Mouse (Mus musculus) kidney, postnatal 0 days (tissue): ENCODE measurements around the gene Pbx1. TPM values are rescaled to one million over a fixed set of nuclear protein-coding genes. Genes with fewer than 3 reads are reported as not detected.
A peak's percentile ranks its signal among the peaks of the same experiment; 100 is the strongest.

Experiments
- ATAC-seq: fragments of 200-750 bp; cut with Nextera tagmentation; replicated peaks from 2 replicates; pipeline ENCODE4 v1.8.0; 2017; ENCODE audit warnings: low read depth, moderate number of reproducible peaks, moderate TSS enrichment, moderate library complexity; ENCODE audit not compliant: low FRiP score
- DNase-seq: peaks from one replicate; pipeline ENCODE4 v3.0.0-alpha.2; 2016; ENCODE audit warnings: low spot score
- H3K27ac ChIP-seq: fragments of 300-500 bp; sonication (generic); 2 replicates; pipeline ENCODE4 v1.5.1; 2014; ENCODE audit warnings: mild to moderate bottlenecking
- H3K27me3 ChIP-seq: fragments of 300-500 bp; sonication (generic); 2 replicates; pipeline ENCODE4 v1.6.1; 2014; ENCODE audit warnings: low read length, mixed read lengths; ENCODE audit not compliant: insufficient read depth
- H3K36me3 ChIP-seq: fragments of 300-500 bp; sonication (generic); 2 replicates; pipeline ENCODE4 v1.6.1; 2014; ENCODE audit warnings: low read length, mixed read lengths; ENCODE audit not compliant: insufficient read depth
- H3K4me1 ChIP-seq: fragments of 300-500 bp; sonication (generic); replicated peaks from 2 replicates; pipeline ENCODE4 v1.6.1; 2014; ENCODE audit warnings: antibody characterized with exemption, low read length, mixed read lengths; ENCODE audit not compliant: insufficient read depth
- H3K4me2 ChIP-seq: fragments of 300-500 bp; sonication (generic); 2 replicates; pipeline ENCODE4 v1.6.1; 2014; ENCODE audit warnings: mild to moderate bottlenecking, low read length, moderate library complexity, mixed read lengths
- H3K4me3 ChIP-seq: fragments of 300-500 bp; sonication (generic); replicated peaks from 2 replicates; pipeline ENCODE4 v1.5.1; 2014; ENCODE audit warnings: low read depth, low read length
- H3K9ac ChIP-seq: fragments of 300-500 bp; sonication (generic); 2 replicates; pipeline ENCODE4 v1.6.1; 2014; ENCODE audit warnings: low read depth, low read length
- H3K9me3 ChIP-seq: fragments of 300-500 bp; sonication (generic); replicated peaks from 2 replicates; pipeline ENCODE4 v1.6.1; 2016; ENCODE audit warnings: low read length, inconsistent platforms, mixed read lengths
- CTCF ChIP-seq: IDR thresholded peaks from 2 replicates; pipeline ENCODE4 v1.5.1; 2016; ENCODE audit warnings: antibody characterized with exemption, low read depth, mild to moderate bottlenecking, moderate library complexity
- WGBS: fragments of 180-500 bp; shearing (Covaris S2); extraction: QIAGEN DNeasy Blood & Tissue Kit; methylation state at CpG from one replicate; pipeline ENCODE4 v1.1.7; 2014; 5-methylcytosine and 5-hydroxymethylcytosine counted together
- polyA plus RNA-seq: library from polyadenylated mRNA; unstranded; fragments of >200 nt; fragmentation: Nextera tagmentation; extraction: Ambion mirVana; gene quantifications from 2 replicates; pipeline ENCODE4 v1.2.1, GENCODE M21; 2015

Gene Pbx1
- polyA plus RNA-seq, 1 experiment from 2014 or later, result 55.7 TPM

- Histone ChIP-seq H3K4me2 (no peak overlapping the region), H3K9ac (no peak overlapping the region), H3K27ac (no peak overlapping the region), H3K4me3 (no peak overlapping the region), H3K9me3 (no peaks in the 10 kb centered on the region), H3K27me3 (no peaks in the 10 kb centered on the region), H3K36me3 (no peaks in the 10 kb centered on the region), H3K4me1 (peaks cover 47% of the 10 kb centered on the region)
- TF ChIP-seq CTCF, result no peak
- DNase-seq, result no peak
- ATAC-seq, result no peak
- 57% methylated on average over 8 of the region's 8 CpGs for WGBS
Observed at GRCm38 (mm10) chr1:168290236-168290985, 141.7 kb downstream of the Pbx1 start.

- Histone ChIP-seq H3K9me3 (no peaks in the 10 kb centered on the region), H3K9ac (no peak overlapping the region), H3K27ac (no peak overlapping the region), H3K36me3 (no peaks in the 10 kb centered on the region), H3K4me1 (peaks cover 50% of the 10 kb centered on the region), H3K4me3 (no peak overlapping the region), H3K4me2 (no peak overlapping the region), H3K27me3 (no peaks in the 10 kb centered on the region)
- ATAC-seq, result peak; percentile 29
- no peak for DNase-seq
- TF ChIP-seq CTCF, result no peak
- WGBS, result 49% methylated on average over 10 of the region's 10 CpGs
Observed at GRCm38 (mm10) chr1:168288891-168289545, 143.1 kb downstream of the Pbx1 start.

- ATAC-seq (no peak), DNase-seq (peak; percentile 46)
- peak overlapping the region; percentile 21; the same call in 1 of the 2 replicates for H3K27ac ChIP-seq
- H3K4me1 ChIP-seq, result peaks cover 49% of the 10 kb centered on the region
- no peak for TF ChIP-seq CTCF
- H3K9ac ChIP-seq, result no peak overlapping the region
- no peaks in the 10 kb centered on the region for H3K36me3 ChIP-seq
- H3K27me3 ChIP-seq, result no peaks in the 10 kb centered on the region
- H3K4me2 ChIP-seq, result no peak overlapping the region
- no peaks in the 10 kb centered on the region for H3K9me3 ChIP-seq
- 44% methylated on average over 23 of the region's 23 CpGs for WGBS
- no peak overlapping the region for H3K4me3 ChIP-seq
Observed at GRCm38 (mm10) chr1:168287843-168288591, 144.1 kb downstream of the Pbx1 start.

- no peak for DNase-seq
- 54% methylated on average over 2 of the region's 2 CpGs for WGBS
- Histone ChIP-seq H3K9me3 (no peaks in the 10 kb centered on the region), H3K4me2 (no peak overlapping the region), H3K9ac (no peak overlapping the region), H3K27ac (no peak overlapping the region), H3K4me3 (no peak overlapping the region), H3K36me3 (no peaks in the 10 kb centered on the region), H3K4me1 (peaks cover 42% of the 10 kb centered on the region), H3K27me3 (no peaks in the 10 kb centered on the region)
- no peak for ATAC-seq
- no peak for TF ChIP-seq CTCF
Observed at GRCm38 (mm10) chr1:168286862-168287650, 145.0 kb downstream of the Pbx1 start.

- no peak for ATAC-seq
- no peak overlapping the region for H3K9ac ChIP-seq
- DNase-seq, result no peak
- no peak for TF ChIP-seq CTCF
- H3K4me1 ChIP-seq, result peaks cover 29% of the 10 kb centered on the region
- no peaks in the 10 kb centered on the region for H3K36me3 ChIP-seq
- WGBS, result 52% methylated on average over 9 of the region's 9 CpGs
- no peak overlapping the region for H3K27ac ChIP-seq
- H3K4me3 ChIP-seq, result no peak overlapping the region
- no peaks in the 10 kb centered on the region for H3K27me3 ChIP-seq
- no peak overlapping the region for H3K4me2 ChIP-seq
- no peaks in the 10 kb centered on the region for H3K9me3 ChIP-seq
Observed at GRCm38 (mm10) chr1:168284566-168285141, 147.4 kb downstream of the Pbx1 start.
